Mouse (Mus musculus) stomach, embryonic 16.5 days (tissue): Measurements from ENCODE around the gene Fgf14. TPM values are rescaled to one million over a fixed set of nuclear protein-coding genes. Genes with fewer than 3 reads are reported as not detected.
A peak's percentile ranks its signal among the peaks of the same experiment; 100 is the strongest.
"Not testable (repeated sequence)": the region's sequence is repeated elsewhere in the genome, so short reads cannot be mapped to it uniquely, and the experiment has no call there.

ENCODE experiments used
- ATAC-seq: fragments of 200-750 bp; cut with Nextera tagmentation; 2 replicates; pipeline ENCODE4 v1.8.0; 2017; ENCODE audit warnings: moderate number of reproducible peaks, moderate TSS enrichment; ENCODE audit not compliant: insufficient read depth, low FRiP score
- H3K27ac ChIP-seq: fragments of 300-500 bp; sonication (generic); 2 replicates; pipeline ENCODE4 v1.5.1; 2014; ENCODE audit warnings: low read length
- H3K27me3 ChIP-seq: fragments of 300-500 bp; sonication (generic); 2 replicates; pipeline ENCODE4 v1.6.1; 2014; ENCODE audit warnings: low read length, control low read depth, mixed read lengths; ENCODE audit not compliant: control insufficient read depth, insufficient read depth
- H3K36me3 ChIP-seq: fragments of 300-500 bp; sonication (generic); 2 replicates; pipeline ENCODE4 v1.6.1; 2014; ENCODE audit warnings: low read length; ENCODE audit not compliant: control insufficient read depth, insufficient read depth
- H3K4me1 ChIP-seq: fragments of 300-500 bp; sonication (generic); 2 replicates; pipeline ENCODE4 v1.6.1; 2014; ENCODE audit warnings: low read length, control low read depth, mixed read lengths; ENCODE audit not compliant: control insufficient read depth, insufficient read depth
- H3K4me2 ChIP-seq: fragments of 300-500 bp; sonication (generic); 2 replicates; pipeline ENCODE4 v1.6.1; 2014; ENCODE audit warnings: low read depth, low read length, mixed read lengths
- H3K4me3 ChIP-seq: fragments of 300-500 bp; sonication (generic); replicated peaks from 2 replicates; pipeline ENCODE4 v1.5.1; 2014; ENCODE audit warnings: mild to moderate bottlenecking, low read length
- H3K9ac ChIP-seq: fragments of 300-500 bp; sonication (generic); 2 replicates; pipeline ENCODE4 v1.6.1; 2014; ENCODE audit warnings: low read length
- H3K9me3 ChIP-seq: fragments of 300-500 bp; sonication (generic); replicated peaks from 2 replicates; pipeline ENCODE4 v1.6.1; 2016; ENCODE audit warnings: low read length, control low read depth; ENCODE audit not compliant: control insufficient read depth
- WGBS: fragments of 180-500 bp; shearing (Covaris S2); extraction: QIAGEN DNeasy Blood & Tissue Kit; methylation state at CpG from one replicate; pipeline ENCODE4 v1.1.7; 2014; 5-methylcytosine and 5-hydroxymethylcytosine counted together
- polyA plus RNA-seq: library from polyadenylated mRNA; unstranded; fragments of >200 nt; fragmentation: Nextera tagmentation; extraction: Ambion mirVana; gene quantifications from 2 replicates; pipeline ENCODE4 v1.2.1, GENCODE M21; 2015

The Fgf14 gene
- polyA plus RNA-seq, 1 experiment from 2014 or later, result 2.6 TPM

DNA sequence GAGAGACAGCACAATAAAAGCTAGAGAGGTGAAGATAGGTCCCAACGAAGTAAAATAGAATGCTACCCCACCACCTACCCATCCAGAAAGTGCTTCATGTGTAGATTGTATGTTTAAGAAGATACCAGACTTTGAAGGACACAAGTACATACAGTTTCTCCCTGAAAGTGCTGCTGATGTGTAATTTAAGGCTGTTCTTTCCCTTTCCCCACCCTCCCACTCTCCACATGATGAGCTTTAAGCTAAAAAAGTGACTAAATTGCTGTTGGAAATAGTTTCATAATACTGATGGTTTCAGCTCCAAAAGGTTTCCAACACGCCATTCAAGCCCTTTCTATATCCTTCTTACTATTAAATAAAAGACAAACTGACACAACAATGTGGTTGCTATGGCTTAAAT is 63.5 kb downstream of the Fgf14 start:
- 74% methylated on average over 2 of the region's 2 CpGs for WGBS
- no peak overlapping the region for H3K9ac ChIP-seq
- no peak overlapping the region for H3K4me3 ChIP-seq
- no peak overlapping the region for H3K27ac ChIP-seq
- H3K4me2 ChIP-seq, result no peak overlapping the region
- H3K36me3 ChIP-seq, result no peaks in the 10 kb centered on the region
- H3K4me1 ChIP-seq, result no peaks in the 10 kb centered on the region
- no peak for ATAC-seq
- H3K9me3 ChIP-seq, result no peaks in the 10 kb centered on the region
- H3K27me3 ChIP-seq, result no peaks in the 10 kb centered on the region

DNA sequence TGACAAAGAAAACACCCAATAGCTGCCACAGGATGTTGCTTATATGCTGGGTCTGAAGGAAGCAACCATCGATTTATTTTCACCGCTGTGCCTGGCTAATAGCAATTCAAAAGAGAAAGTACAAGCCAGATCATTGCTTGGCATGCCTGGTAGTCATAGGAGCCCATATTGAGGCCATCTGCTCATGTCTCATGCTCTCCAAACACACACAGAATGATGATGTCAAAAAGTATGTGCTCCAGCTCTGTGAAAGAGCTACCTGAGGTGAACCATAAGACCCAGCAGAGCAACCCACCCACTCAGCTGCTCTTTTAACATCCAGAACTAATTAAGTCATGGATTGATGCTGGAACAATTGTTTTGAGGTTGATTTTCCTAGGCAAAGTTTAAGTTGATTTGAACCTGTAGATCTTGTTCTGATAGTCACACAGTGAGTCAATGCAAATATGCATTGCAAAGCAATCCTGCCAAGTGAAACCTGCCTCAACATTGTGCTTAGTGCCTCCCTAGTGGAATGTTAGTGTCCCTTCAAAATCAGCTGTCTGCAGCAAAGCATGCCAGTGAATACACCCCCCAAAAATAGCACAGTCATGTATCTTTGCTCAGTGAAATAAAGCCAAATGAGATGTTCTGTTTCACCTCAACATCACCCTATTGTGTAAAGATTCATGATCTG is 70.8 kb downstream of the Fgf14 start:
- Histone ChIP-seq H3K9me3 (no peaks in the 10 kb centered on the region), H3K27ac (no peak overlapping the region), H3K36me3 (no peaks in the 10 kb centered on the region), H3K4me3 (no peak overlapping the region), H3K4me2 (no peak overlapping the region), H3K4me1 (no peaks in the 10 kb centered on the region), H3K27me3 (no peaks in the 10 kb centered on the region), H3K9ac (no peak overlapping the region)
- WGBS, result 99% methylated on average over 2 of the region's 2 CpGs
- ATAC-seq, result no peak

DNA sequence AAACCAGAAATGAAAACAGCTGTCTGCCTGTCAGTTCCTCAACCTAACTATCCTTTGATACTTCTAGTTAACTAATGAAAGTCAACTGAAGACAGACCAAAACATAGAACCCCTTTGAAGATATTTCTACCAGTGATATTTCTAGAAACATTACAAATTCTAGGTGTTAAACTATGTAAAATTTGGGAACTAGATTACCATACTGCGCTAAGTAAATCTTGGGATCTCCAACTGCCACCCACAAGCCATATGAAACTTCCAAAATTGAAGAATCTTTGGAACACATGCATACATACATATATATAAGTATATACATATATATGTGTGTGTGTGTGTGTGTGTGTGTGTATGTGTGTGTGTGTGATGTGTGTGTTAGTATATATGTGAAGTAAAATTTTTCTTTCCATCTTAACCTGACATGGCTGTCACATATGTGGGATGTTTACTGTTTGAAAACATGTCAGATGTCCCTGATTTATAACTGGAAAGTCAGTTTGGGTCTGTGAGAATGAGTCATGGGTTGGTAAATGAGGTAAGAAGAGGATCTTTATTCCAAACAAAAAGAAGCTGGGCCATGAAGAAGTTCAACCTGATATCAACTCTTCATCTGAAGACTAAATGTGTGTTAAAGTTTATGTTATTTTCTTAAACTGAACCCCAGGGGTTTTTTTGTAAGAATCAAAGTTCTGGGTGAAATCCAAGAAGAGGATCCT is 71.7 kb downstream of the Fgf14 start:
- ATAC-seq, result no peak
- Histone ChIP-seq H3K36me3 (no peaks in the 10 kb centered on the region), H3K4me1 (no peaks in the 10 kb centered on the region), H3K27me3 (no peaks in the 10 kb centered on the region), H3K4me2 (no peak overlapping the region), H3K4me3 (no peak overlapping the region), H3K9me3 (no peaks in the 10 kb centered on the region), H3K9ac (no peak overlapping the region), H3K27ac (no peak overlapping the region)
- 79% methylated on average over 1 of the region's 1 CpGs for WGBS

DNA sequence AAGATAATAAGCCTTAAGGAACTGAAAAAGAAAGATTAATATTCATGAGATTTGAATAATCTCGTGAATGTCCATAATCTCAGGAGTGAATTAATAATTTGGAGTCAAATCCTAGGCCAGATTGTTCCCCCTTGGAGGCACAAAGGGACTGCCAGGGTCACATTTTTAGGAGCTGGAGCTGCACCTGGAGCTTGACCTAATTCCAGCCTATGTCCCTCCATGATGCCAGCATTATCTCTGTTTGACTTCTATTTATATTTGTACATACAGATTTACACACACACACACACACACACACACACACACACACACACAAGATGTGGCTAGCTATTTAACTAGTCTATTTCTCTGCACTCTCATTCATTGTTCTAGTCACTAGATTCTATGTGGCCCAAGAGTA is 100.4 kb downstream of the Fgf14 start:
- 66% methylated on average over 1 of the region's 1 CpGs for WGBS
- no peak overlapping the region for H3K9ac ChIP-seq
- no peak overlapping the region for H3K4me3 ChIP-seq
- no peaks in the 10 kb centered on the region for H3K9me3 ChIP-seq
- H3K4me2 ChIP-seq, result no peak overlapping the region
- H3K4me1 ChIP-seq, result no peaks in the 10 kb centered on the region
- H3K36me3 ChIP-seq, result no peaks in the 10 kb centered on the region
- H3K27me3 ChIP-seq, result no peaks in the 10 kb centered on the region
- no peak overlapping the region for H3K27ac ChIP-seq
- no peak for ATAC-seq

DNA sequence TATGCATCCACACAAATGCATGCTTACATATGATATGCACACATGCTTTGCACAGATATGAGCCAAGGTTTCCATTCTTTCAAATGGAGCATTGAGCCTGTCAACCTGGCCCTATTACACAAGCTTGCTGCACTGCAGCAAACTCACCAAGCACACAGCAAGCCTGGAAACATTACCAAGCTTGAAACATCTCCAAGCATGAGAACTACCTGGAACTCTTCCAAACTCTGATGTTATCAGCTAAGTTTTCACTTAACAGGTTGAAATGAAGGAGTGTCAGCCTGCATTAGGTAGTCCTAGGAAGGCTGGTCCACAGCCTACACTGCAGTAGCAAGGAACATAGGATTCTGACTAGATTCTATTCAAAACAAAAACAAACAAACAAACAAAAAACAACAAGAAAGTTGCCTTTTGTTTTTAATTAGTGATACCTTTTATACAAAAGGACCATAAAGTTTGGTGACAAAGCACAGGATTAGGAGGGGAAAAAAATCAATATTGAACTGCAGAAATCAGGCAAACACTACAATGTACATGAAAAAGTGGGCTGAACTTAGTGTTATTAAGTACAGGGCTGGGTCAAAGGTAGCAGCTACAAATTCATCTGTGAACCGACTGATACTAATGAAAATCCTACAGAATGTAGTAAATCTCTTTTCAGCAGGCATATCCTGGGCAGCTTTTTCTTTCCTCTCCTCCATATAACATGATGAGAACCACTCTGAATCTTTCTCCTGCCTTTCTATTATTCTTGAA is 101.6 kb downstream of the Fgf14 start:
- Histone ChIP-seq H3K4me1 (no peaks in the 10 kb centered on the region), H3K4me3 (no peak overlapping the region), H3K36me3 (no peaks in the 10 kb centered on the region), H3K9me3 (no peaks in the 10 kb centered on the region), H3K27ac (no peak overlapping the region), H3K4me2 (no peak overlapping the region), H3K9ac (no peak overlapping the region), H3K27me3 (no peaks in the 10 kb centered on the region)
- peak; percentile 87 for ATAC-seq
- WGBS, result 39% methylated on average over 1 of the region's 1 CpGs

DNA sequence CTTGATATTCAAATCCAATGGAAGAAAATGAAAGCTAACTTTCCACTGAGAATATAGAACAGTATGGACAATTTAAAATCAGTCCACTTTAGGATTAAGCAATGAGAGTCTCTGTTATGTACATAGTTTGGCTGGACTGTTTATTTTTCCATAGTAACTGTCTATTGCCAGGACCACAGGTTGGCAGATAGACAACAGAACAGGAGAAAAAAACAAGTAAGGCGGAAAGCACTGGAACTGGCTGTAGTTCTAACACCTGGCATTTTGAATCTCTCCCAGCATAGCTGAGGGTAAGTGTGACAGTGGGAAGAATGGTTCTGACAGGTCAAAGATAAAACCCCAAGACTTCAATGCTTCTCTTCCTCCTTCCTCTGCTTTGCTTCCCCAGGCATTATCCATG is 110.5 kb downstream of the Fgf14 start:
- Histone ChIP-seq H3K9me3 (no peaks in the 10 kb centered on the region), H3K4me2 (no peak overlapping the region), H3K27ac (no peak overlapping the region), H3K36me3 (no peaks in the 10 kb centered on the region), H3K4me1 (no peaks in the 10 kb centered on the region), H3K27me3 (no peaks in the 10 kb centered on the region), H3K4me3 (no peak overlapping the region), H3K9ac (no peak overlapping the region)
- no peak for ATAC-seq
- WGBS, result 82% methylated on average over 1 of the region's 1 CpGs

DNA sequence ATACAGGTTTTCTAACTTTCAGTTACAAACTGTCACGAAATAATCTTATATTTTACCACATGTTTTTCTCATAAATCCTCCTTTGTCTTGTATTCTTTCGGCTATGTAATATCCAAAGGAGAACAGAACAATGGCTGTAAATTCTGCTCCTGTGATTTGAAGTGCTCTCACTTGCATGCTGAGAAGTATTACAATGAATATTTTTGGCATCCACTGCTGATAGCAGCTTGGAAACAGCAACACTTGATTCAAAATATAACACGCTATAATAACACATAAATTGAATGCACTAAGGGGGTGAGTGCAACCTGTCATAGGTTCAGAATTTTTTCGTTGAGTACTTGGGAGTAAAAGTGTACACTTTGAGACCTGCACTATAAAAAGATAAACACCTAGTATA is 115.4 kb downstream of the Fgf14 start:
- Histone ChIP-seq H3K27me3 (no peaks in the 10 kb centered on the region), H3K4me1 (no peaks in the 10 kb centered on the region), H3K9me3 (no peaks in the 10 kb centered on the region), H3K9ac (no peak overlapping the region), H3K36me3 (no peaks in the 10 kb centered on the region), H3K4me2 (no peak overlapping the region), H3K4me3 (no peak overlapping the region), H3K27ac (no peak overlapping the region)
- 72% methylated on average over 4 of the region's 4 CpGs for WGBS
- no peak for ATAC-seq

DNA sequence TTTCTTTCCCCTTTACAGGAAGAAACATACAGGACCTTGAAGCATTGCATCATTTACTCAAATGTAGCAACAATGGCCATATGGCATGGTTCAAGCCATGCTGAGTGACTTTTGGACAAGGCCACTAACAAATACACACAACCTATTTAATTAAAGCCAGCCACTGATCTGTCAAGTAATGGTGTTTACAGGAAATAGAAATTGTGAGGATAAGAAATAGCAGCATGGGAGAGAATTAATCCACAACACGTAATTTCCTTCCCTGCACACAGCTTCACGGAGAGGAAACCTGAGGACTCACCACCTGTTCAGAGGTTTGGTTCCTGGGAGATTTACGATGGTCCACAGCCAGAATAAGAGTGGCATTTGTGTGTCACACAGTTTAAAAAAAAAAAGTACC is 140.8 kb downstream of the Fgf14 start:
- no peak for ATAC-seq
- no peak overlapping the region for H3K9ac ChIP-seq
- no peak overlapping the region for H3K27ac ChIP-seq
- H3K4me2 ChIP-seq, result no peak overlapping the region
- H3K4me1 ChIP-seq, result no peaks in the 10 kb centered on the region
- H3K4me3 ChIP-seq, result no peak overlapping the region
- no peaks in the 10 kb centered on the region for H3K27me3 ChIP-seq
- H3K9me3 ChIP-seq, result no peaks in the 10 kb centered on the region
- H3K36me3 ChIP-seq, result no peaks in the 10 kb centered on the region
- WGBS, result 60% methylated on average over 3 of the region's 3 CpGs

DNA sequence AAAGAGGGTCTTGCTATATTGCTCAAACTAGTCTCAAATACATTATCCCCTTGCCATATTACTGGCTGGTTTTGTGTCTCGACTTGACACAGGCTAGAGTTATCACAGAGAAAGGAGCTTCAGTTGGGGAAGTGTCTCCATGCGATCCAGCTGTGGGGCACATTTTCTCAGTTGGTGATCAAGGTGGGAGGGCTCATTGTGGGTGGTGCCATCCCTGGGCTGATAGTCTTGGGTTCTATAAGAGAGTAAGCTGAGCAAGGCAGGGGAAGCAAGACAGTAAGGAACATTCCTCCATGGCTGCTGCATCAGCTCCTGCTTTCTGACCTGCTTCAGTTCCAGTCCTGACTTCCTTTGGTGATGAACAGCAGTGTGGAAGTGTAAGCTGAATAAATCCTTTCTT is 141.6 kb downstream of the Fgf14 start:
- not testable (repeated sequence) for H3K36me3 ChIP-seq, H3K27me3 ChIP-seq, ATAC-seq, H3K9me3 ChIP-seq, H3K27ac ChIP-seq, H3K4me2 ChIP-seq, H3K4me1 ChIP-seq, H3K9ac ChIP-seq, H3K4me3 ChIP-seq
- 59% methylated on average over 2 of the region's 2 CpGs for WGBS
